Mouse (Mus musculus) embryonic facial prominence, embryonic 14.5 days (tissue): ENCODE results near the gene Ankrd53. TPM values are rescaled to one million over a fixed set of nuclear protein-coding genes. Genes with fewer than 3 reads are reported as not detected.
A peak's percentile ranks its signal among the peaks of the same experiment; 100 is the strongest.

Source experiments
- ATAC-seq: fragments of 200-750 bp; cut with Nextera tagmentation; 2 replicates; pipeline ENCODE4 v1.8.0; 2017; ENCODE audit warnings: low read depth, moderate number of reproducible peaks, moderate TSS enrichment
- DNase-seq: peaks from one replicate; pipeline ENCODE4 v3.0.0-alpha.2; 2015; ENCODE audit warnings: low spot score
- H3K27ac ChIP-seq: fragments of 300-500 bp; sonication (generic); replicated peaks from 2 replicates; pipeline ENCODE4 v1.5.1; 2014; ENCODE audit warnings: low read depth, mild to moderate bottlenecking, low read length, moderate library complexity
- H3K27me3 ChIP-seq: fragments of 300-500 bp; sonication (generic); replicated peaks from 2 replicates; pipeline ENCODE4 v1.6.1; 2014; ENCODE audit warnings: low read length; ENCODE audit not compliant: control insufficient read depth, insufficient read depth
- H3K36me3 ChIP-seq: fragments of 300-500 bp; sonication (generic); 2 replicates; pipeline ENCODE4 v1.6.1; 2014; ENCODE audit warnings: low read length, mixed read lengths; ENCODE audit not compliant: control insufficient read depth, insufficient read depth
- H3K4me1 ChIP-seq: fragments of 300-500 bp; sonication (generic); 2 replicates; pipeline ENCODE4 v1.6.1; 2014; ENCODE audit warnings: antibody characterized with exemption, low read length; ENCODE audit not compliant: control insufficient read depth, insufficient read depth
- H3K4me2 ChIP-seq: fragments of 300-500 bp; sonication (generic); 2 replicates; pipeline ENCODE4 v1.6.1; 2014; ENCODE audit warnings: low read depth, mild to moderate bottlenecking, low read length, moderate library complexity, mixed read lengths
- H3K4me3 ChIP-seq: fragments of 300-500 bp; sonication (generic); 2 replicates; pipeline ENCODE4 v1.5.1; 2014; ENCODE audit warnings: low read depth, mild to moderate bottlenecking, low read length
- H3K9ac ChIP-seq: fragments of 300-500 bp; sonication (generic); 2 replicates; pipeline ENCODE4 v1.6.1; 2014; ENCODE audit warnings: low read depth, mild to moderate bottlenecking, low read length, moderate library complexity, mixed read lengths
- H3K9me3 ChIP-seq: fragments of 300-500 bp; sonication (generic); 2 replicates; pipeline ENCODE4 v1.6.1; 2016; ENCODE audit warnings: low read length; ENCODE audit not compliant: control insufficient read depth
- WGBS: fragments of 180-500 bp; shearing (Covaris S2); extraction: QIAGEN DNeasy Blood & Tissue Kit; methylation state at CpG from one replicate; pipeline ENCODE4 v1.1.7; 2014; 5-methylcytosine and 5-hydroxymethylcytosine counted together
- polyA plus RNA-seq: library from polyadenylated mRNA; unstranded; fragments of >200 nt; fragmentation: Nextera tagmentation; extraction: Ambion mirVana; gene quantifications from 2 replicates; pipeline ENCODE4 v1.2.1, GENCODE M21; 2014

Ankrd53 gene
- polyA plus RNA-seq, 1 experiment from 2014 or later, result 0.17 TPM

DNA sequence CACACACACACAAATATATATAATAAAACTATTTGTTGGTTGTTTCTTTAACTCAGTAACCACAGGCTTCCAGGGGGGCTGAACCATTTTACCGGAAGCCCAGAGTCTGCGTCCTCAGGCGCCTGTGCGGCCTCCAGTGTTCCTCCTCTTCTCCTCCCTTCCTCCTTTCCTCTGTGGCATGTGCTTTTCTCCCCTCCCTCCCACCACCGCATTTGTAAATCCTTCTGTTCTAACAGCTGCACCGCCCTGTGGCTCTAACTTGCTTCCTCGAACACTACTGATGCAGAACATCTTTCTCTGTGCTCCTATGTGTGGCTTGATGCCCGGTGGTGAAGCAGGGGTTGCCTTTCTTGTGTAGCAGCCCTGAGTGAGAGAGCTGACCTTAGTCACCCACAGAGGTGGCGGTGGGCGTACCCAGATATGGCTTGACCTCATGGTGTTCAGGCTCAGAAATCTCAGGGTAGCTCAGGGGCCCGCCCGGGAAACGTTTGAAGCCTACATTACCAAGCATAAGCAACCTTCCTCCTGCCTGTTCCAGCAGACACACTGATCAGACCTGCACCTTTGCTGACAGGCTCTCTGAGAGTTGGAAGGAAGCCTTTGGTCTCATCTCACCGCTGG, 33.0 kb upstream of the Ankrd53 start:
- no peaks in the 10 kb centered on the region for H3K36me3 ChIP-seq
- H3K4me1 ChIP-seq, result no peaks in the 10 kb centered on the region
- H3K9ac ChIP-seq, result no peak overlapping the region
- no peaks in the 10 kb centered on the region for H3K9me3 ChIP-seq
- 62% methylated on average over 14 of the region's 14 CpGs for WGBS
- DNase-seq (no peak), ATAC-seq (no peak)
- H3K4me2 ChIP-seq, result no peak overlapping the region
- H3K27ac ChIP-seq, result no peak overlapping the region
- H3K27me3 ChIP-seq, result peaks cover 11% of the 10 kb centered on the region; the same call in 1 of the 2 replicates
- H3K4me3 ChIP-seq, result no peak overlapping the region

- H3K9ac ChIP-seq, result no peak overlapping the region
- peaks cover 7% of the 10 kb centered on the region; the same call in 1 of the 2 replicates for H3K27me3 ChIP-seq
- WGBS, result 25% methylated on average over 5 of the region's 5 CpGs
- H3K4me1 ChIP-seq, result no peaks in the 10 kb centered on the region
- no peak overlapping the region for H3K27ac ChIP-seq
- no peaks in the 10 kb centered on the region for H3K36me3 ChIP-seq
- H3K4me3 ChIP-seq, result no peak overlapping the region
- DNase-seq (peak; percentile 67), ATAC-seq (no peak)
- H3K4me2 ChIP-seq, result no peak overlapping the region
- H3K9me3 ChIP-seq, result no peaks in the 10 kb centered on the region
Measured at GRCm38 (mm10) chr6:83731128-83731527, 31.3 kb upstream of the Ankrd53 start.

DNA sequence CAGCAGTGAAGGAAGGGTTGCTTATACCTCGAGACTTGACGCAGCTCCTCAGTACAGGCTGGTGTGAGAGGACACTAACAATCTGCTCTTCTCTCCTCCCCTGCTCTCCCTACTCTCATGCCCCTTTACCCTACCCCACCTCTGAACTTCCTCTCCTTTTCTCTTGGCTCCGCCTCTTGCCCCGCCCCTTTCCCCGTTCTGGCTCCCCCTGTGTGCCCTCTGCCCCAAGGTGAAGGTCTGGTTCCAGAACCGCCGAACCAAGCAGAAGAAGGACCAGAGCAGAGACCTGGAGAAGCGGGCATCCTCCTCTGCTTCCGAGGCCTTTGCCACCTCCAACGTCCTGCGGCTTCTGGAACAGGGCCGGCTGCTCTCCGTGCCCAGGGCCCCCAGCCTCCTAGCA, 25.1 kb upstream of the Ankrd53 start:
- DNase-seq, result no peak
- Histone ChIP-seq H3K27me3 (no peaks in the 10 kb centered on the region), H3K9me3 (0 out of 2 replicates have a peak, but pooled peaks cover 4% of the 10 kb centered on the region), H3K36me3 (no peaks in the 10 kb centered on the region), H3K4me1 (peaks cover 5% of the 10 kb centered on the region), H3K27ac (no peak overlapping the region), H3K4me2 (no peak overlapping the region), H3K4me3 (no peak overlapping the region), H3K9ac (no peak overlapping the region)
- WGBS, result 31% methylated on average over 13 of the region's 13 CpGs
- ATAC-seq, result no peak

GRCm38 (mm10) chr6:83738596-83738995, 23.8 kb upstream of the Ankrd53 start:
- H3K9me3 ChIP-seq, result 0 out of 2 replicates have a peak, but pooled peaks cover 4% of the 10 kb centered on the region
- DNase-seq (peak; percentile 54), ATAC-seq (peak; percentile 20; the same call in 1 of the 2 replicates)
- H3K36me3 ChIP-seq, result no peaks in the 10 kb centered on the region
- peaks cover 5% of the 10 kb centered on the region for H3K4me1 ChIP-seq
- no peaks in the 10 kb centered on the region for H3K27me3 ChIP-seq
- H3K9ac ChIP-seq, result no peak overlapping the region
- 27% methylated on average over 6 of the region's 6 CpGs for WGBS
- no peak overlapping the region for H3K27ac ChIP-seq
- no peak overlapping the region for H3K4me2 ChIP-seq
- no peak overlapping the region for H3K4me3 ChIP-seq

GRCm38 (mm10) chr6:83742761-83743160, 19.7 kb upstream of the Ankrd53 start, which contains the start of gene Atp6v1b1:
TSS of gene Atp6v1b1 (plus strand) at chr6:83742990.
- DNase-seq, result no peak
- H3K4me3 ChIP-seq, result no peak within 1 kb of the TSS
- H3K36me3 ChIP-seq, result no peaks in the 10 kb centered on the region
- WGBS, result 56% methylated on average over 5 of the region's 5 CpGs
- no peaks in the 10 kb centered on the region for H3K27me3 ChIP-seq
- 0 out of 2 replicates have a peak, but pooled peaks cover 4% of the 10 kb centered on the region for H3K9me3 ChIP-seq
- H3K4me2 ChIP-seq, result no peak within 1 kb of the TSS
- H3K9ac ChIP-seq, result no peak within 1 kb of the TSS
- no peak; the same call in 1 of the 2 replicates for ATAC-seq
- no peak within 1 kb of the TSS for H3K27ac ChIP-seq
- peaks cover 5% of the 10 kb centered on the region for H3K4me1 ChIP-seq

GRCm38 (mm10) chr6:83743212-83743611, 19.2 kb upstream of the Ankrd53 start:
- WGBS, result 54% methylated on average over 5 of the region's 5 CpGs
- Histone ChIP-seq H3K9me3 (0 out of 2 replicates have a peak, but pooled peaks cover 4% of the 10 kb centered on the region), H3K4me3 (no peak overlapping the region), H3K9ac (no peak overlapping the region), H3K27ac (no peak overlapping the region), H3K4me1 (peaks cover 5% of the 10 kb centered on the region), H3K27me3 (no peaks in the 10 kb centered on the region), H3K36me3 (no peaks in the 10 kb centered on the region), H3K4me2 (no peak overlapping the region)
- no peak for DNase-seq
- no peak for ATAC-seq

- Histone ChIP-seq H3K4me1 (no peaks in the 10 kb centered on the region), H3K36me3 (no peaks in the 10 kb centered on the region), H3K4me3 (no peak overlapping the region), H3K9me3 (0 out of 2 replicates have a peak, but pooled peaks cover 4% of the 10 kb centered on the region), H3K4me2 (no peak overlapping the region), H3K27me3 (no peaks in the 10 kb centered on the region), H3K27ac (peak overlapping the region; percentile 44; the same call in 1 of the 2 replicates), H3K9ac (no peak overlapping the region)
- DNase-seq (peak; percentile 48), ATAC-seq (peak; percentile 88)
- 54% methylated on average over 5 of the region's 5 CpGs for WGBS
Measured at GRCm38 (mm10) chr6:83744126-83744525, 18.3 kb upstream of the Ankrd53 start.

GRCm38 (mm10) chr6:83744557-83744956, 17.9 kb upstream of the Ankrd53 start:
- no peaks in the 10 kb centered on the region for H3K36me3 ChIP-seq
- no peak overlapping the region for H3K4me2 ChIP-seq
- no peak overlapping the region for H3K9ac ChIP-seq
- H3K9me3 ChIP-seq, result 0 out of 2 replicates have a peak, but pooled peaks cover 4% of the 10 kb centered on the region
- peak overlapping the region; percentile 44; the same call in 1 of the 2 replicates for H3K27ac ChIP-seq
- peak; percentile 90 for ATAC-seq
- 62% methylated on average over 5 of the region's 5 CpGs for WGBS
- H3K4me1 ChIP-seq, result no peaks in the 10 kb centered on the region
- H3K27me3 ChIP-seq, result no peaks in the 10 kb centered on the region
- peak; percentile 79 for DNase-seq
- H3K4me3 ChIP-seq, result no peak overlapping the region

DNA sequence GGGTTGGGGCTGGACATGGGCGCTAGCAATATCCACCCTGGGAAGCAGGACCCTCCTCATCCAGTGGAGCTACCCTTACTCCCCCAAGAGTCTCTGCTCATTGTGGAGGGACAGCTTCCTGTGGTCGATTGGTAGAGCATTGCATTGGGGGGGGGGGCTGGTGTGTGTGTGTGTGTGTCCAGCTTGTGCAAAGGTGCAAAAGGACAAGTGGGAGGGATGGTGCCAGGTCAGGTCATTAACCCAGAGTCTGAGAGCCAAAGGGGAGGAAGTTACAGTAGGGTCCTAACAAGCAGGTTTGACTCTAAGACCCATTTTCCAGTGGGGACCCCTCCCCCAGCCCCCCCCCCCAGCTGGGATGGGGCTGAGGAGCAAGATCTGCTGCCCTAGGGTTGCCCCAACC, 17.0 kb upstream of the Ankrd53 start:
- 63% methylated on average over 2 of the region's 2 CpGs for WGBS
- no peaks in the 10 kb centered on the region for H3K4me1 ChIP-seq
- H3K9me3 ChIP-seq, result 0 out of 2 replicates have a peak, but pooled peaks cover 4% of the 10 kb centered on the region
- H3K4me2 ChIP-seq, result no peak overlapping the region
- H3K27me3 ChIP-seq, result no peaks in the 10 kb centered on the region
- H3K27ac ChIP-seq, result no peak overlapping the region
- DNase-seq (no peak), ATAC-seq (no peak)
- H3K36me3 ChIP-seq, result no peaks in the 10 kb centered on the region
- no peak overlapping the region for H3K9ac ChIP-seq
- no peak overlapping the region for H3K4me3 ChIP-seq
